Mouse (Mus musculus) midbrain, embryonic 10.5 days (tissue): ENCODE measurements at regions not wholly inside any gene's neighbourhood (a gene's known extent, or its start where the extent isn't known, plus 50 kb on each side); places are given as distances from the start of the nearest gene placed in this dataset.

Experiments
- DNase-seq: peaks from one replicate; pipeline ENCODE4 v3.0.0-alpha.2; 2017; ENCODE audit warnings: low spot score
- H3K27ac ChIP-seq: fragments of 300-500 bp; sonication (generic); replicated peaks from 2 replicates; pipeline ENCODE4 v1.5.1; 2016; ENCODE audit warnings: mild to moderate bottlenecking
- H3K27me3 ChIP-seq: fragments of 300-500 bp; sonication (generic); 2 replicates; pipeline ENCODE4 v1.6.1; 2016; ENCODE audit warnings: low read depth, mild to moderate bottlenecking; ENCODE audit not compliant: poor library complexity, severe bottlenecking
- H3K36me3 ChIP-seq: fragments of 300-500 bp; sonication (generic); 2 replicates; pipeline ENCODE4 v1.6.1; 2016; ENCODE audit warnings: mild to moderate bottlenecking, moderate library complexity
- H3K4me1 ChIP-seq: fragments of 300-500 bp; sonication (generic); 2 replicates; pipeline ENCODE4 v1.6.1; 2016
- H3K4me3 ChIP-seq: fragments of 300-500 bp; sonication (generic); 2 replicates; pipeline ENCODE4 v1.5.1; 2016; ENCODE audit warnings: mild to moderate bottlenecking, moderate library complexity
- H3K9me3 ChIP-seq: fragments of 300-500 bp; sonication (generic); replicated peaks from 2 replicates; pipeline ENCODE4 v1.6.1; 2016; ENCODE audit warnings: mild to moderate bottlenecking
- WGBS: fragments of 180-500 bp; shearing (Covaris S2); methylation state at CpG from one replicate; pipeline ENCODE4 v1.1.7; 2016; 5-methylcytosine and 5-hydroxymethylcytosine counted together

DNA sequence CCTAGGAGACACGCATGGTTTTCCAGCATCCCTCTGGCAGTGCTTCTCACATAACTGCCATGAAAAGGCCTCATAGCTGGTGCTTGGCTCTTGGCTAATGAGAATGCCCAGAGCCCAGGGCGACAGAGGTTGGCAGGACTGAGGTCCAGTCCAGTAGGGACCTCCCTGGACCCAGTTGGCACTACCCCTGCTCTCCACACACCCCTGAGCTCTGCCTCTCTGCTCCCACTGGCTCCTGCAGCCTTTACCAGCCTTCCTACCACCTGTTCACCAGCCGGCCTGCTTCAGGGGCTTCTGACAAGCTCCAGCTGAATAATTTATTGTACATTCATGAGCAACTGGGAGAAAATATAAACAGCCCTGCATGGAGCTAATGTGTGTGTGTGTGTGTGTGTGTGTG is 82.0 kb upstream of the Ppp1r26 start:
- Histone ChIP-seq H3K27ac (no peak overlapping the region), H3K4me1 (peaks cover 6% of the 10 kb centered on the region), H3K9me3 (no peaks in the 10 kb centered on the region), H3K4me3 (no peak overlapping the region), H3K36me3 (no peaks in the 10 kb centered on the region), H3K27me3 (no peaks in the 10 kb centered on the region)
- no peak for DNase-seq
- 66% methylated on average over 3 of the region's 3 CpGs for WGBS

DNA sequence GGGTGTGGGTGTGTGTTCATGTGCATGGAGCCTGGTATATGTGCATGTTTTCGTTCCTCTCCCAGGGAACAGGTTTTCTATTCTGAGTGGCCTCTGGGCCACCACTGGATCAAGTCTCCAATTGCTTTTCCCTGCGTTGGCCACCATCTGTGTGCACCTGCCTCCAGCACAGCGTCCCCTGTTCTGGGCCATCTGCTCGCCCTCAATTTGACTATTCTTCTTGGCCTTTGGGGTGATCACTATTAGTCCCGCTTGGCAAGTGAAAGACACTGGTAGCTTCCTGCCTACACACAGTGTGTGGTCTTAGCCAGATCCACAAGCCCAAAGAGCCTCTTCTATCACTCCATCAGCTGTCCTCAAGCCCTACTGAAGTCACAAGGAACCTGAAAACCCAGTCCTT is 80.8 kb upstream of the Ppp1r26 start:
- no peaks in the 10 kb centered on the region for H3K36me3 ChIP-seq
- no peak for DNase-seq
- no peaks in the 10 kb centered on the region for H3K27me3 ChIP-seq
- H3K27ac ChIP-seq = no peak overlapping the region
- WGBS = 86% methylated on average over 5 of the region's 5 CpGs
- H3K4me1 ChIP-seq = peaks cover 17% of the 10 kb centered on the region
- H3K9me3 ChIP-seq = no peaks in the 10 kb centered on the region
- H3K4me3 ChIP-seq = no peak overlapping the region

DNA sequence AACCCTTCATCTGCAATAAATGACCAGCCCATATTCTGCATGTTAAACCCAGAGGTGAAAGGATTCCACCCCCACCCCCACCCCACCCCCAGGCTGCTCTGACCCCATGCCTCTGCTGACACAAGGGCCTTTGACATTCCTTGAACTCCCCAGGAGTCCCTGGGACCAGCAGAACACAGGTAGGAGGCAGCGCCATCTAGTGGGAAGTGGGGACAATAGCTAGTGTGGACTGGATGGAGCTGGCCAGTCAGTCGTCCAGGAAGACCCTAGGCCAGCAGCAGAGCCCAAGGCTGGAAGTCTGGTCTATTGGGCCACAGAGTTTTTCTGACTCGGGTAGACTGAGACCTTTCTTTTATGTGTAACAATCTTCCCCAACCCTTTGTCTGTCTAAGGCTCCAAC is 71.8 kb upstream of the Ppp1r26 start:
- H3K4me3 ChIP-seq = no peak overlapping the region
- H3K27me3 ChIP-seq = no peaks in the 10 kb centered on the region
- DNase-seq = peak; percentile 62
- H3K27ac ChIP-seq = no peak overlapping the region
- WGBS = 22% methylated on average over 3 of the region's 3 CpGs
- no peaks in the 10 kb centered on the region for H3K9me3 ChIP-seq
- no peaks in the 10 kb centered on the region for H3K36me3 ChIP-seq
- H3K4me1 ChIP-seq = peaks cover 27% of the 10 kb centered on the region

DNA sequence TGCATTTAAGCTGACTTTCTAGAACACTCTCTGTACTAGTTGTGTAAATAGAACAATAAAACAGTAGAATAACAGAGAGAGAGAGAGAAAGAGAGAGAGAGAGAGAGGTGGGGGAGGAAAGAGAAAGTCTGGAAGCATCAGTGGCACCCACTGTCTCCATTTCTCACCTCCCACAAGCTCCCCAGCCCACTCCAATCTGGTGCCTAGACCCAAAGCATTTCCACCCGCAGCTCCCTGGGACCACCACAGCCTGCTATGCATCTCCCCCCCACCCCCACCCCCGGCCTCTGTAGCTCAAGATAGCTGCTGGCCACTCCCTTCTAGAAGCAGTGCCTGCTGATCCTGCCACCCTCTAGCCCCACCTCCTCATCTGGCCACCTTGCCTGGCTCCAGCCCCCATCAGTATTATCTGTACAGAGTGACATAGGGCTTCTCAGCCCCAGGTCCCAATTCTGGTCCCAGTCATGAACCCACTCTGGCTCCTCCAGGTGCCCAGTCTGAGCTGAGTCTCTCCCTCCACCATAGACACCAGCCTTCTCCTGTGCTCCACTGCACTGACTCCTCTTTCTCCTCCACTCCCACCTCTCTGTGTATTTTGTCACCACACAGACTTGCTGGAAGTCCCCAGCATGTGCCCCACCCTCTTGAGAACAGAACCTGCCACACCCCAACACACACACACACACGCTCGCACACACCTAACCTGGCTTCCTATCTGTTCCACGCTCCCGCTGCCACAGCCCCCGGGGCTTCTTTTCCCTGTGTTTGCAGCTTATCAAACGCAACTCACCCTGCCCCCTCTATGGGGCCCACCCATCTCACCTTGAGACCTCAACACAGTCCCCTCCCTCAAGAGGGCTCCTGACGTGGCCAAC is 68.4 kb upstream of the Ppp1r26 start:
- Histone ChIP-seq H3K27ac (peak overlapping the region; percentile 42), H3K9me3 (no peaks in the 10 kb centered on the region), H3K27me3 (no peaks in the 10 kb centered on the region), H3K4me1 (peaks cover 21% of the 10 kb centered on the region), H3K4me3 (no peak overlapping the region), H3K36me3 (no peaks in the 10 kb centered on the region)
- WGBS = 76% methylated on average over 9 of the region's 9 CpGs
- DNase-seq = no peak

DNA sequence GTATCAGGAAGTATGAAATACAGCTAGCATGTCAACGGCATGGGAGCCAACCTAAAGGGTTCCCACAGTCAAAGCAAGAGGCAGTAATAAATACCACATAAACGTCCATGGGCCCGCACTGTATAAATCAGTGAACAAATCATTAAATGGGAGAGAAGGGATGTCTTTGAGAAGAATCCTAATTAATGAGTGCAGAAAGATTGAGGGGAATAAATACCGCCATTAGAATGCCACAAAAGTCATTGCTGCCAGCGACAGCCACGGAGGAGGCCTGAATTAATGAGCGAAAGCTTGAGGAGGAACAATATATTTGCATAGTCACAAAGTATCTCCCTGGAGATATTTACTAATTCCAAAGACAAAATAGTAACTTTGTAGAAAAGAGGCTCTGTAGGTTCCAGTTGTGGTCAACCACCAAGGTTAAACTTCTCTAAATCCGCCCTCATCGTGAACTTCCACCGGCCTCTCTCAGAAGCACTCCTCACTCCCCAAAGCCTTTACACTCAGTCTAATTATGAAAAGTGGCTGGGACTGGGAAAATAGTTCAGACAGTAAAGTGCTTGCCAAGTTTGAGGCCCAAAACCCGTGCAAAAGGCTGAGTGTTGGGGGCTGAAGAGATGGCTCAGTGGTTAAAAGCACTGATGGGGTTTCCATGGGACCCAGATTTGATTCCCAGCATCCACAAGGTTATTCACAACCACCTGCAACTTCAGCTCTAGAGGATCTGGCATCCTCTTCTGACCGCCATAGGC is 64.4 kb upstream of the Ppp1r26 start:
- Histone ChIP-seq H3K9me3 (no peaks in the 10 kb centered on the region), H3K27ac (no peak overlapping the region), H3K36me3 (no peaks in the 10 kb centered on the region), H3K4me3 (no peak overlapping the region), H3K27me3 (no peaks in the 10 kb centered on the region), H3K4me1 (peaks cover 38% of the 10 kb centered on the region)
- DNase-seq = no peak
- WGBS = 91% methylated on average over 12 of the region's 12 CpGs

DNA sequence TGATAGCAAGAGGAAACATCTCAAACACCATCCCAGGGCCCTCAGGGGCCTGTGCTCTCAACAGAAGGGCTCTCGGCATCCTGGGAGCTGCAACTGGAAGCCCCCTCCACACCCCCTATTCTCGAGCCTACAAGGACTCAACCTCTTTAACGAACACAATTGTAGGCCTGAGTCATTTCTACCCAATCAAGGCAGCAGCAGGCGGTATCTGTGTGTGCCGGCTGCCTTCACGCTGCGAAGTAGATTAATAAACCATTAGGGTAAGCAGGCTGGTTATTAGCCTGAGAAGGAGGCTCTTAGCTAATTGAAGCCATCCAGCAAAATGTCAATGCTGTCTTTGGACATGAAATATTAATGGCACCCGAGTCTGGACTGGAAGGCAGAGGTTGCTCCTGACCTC is 61.7 kb upstream of the Ppp1r26 start:
- H3K4me1 ChIP-seq = peaks cover 41% of the 10 kb centered on the region
- 79% methylated on average over 8 of the region's 8 CpGs for WGBS
- DNase-seq = no peak

DNA sequence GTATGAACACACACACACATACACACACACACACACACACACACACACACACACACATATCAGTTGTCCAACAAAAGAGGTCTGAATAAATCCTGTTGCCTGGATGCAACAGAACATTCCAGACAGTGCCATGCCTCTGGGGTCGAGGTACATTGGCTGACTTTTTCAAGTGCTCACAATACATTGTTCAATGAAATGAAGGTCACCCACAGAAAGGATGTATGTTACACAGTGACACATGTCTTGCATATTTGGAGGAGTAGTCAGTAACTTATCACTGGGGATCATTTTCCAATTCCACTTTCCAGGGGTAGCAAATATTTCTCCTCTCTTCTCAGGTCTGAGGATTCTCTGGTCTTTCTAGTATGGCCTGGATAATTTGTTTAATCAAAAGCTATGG is 59.8 kb upstream of the Ppp1r26 start:
- Histone ChIP-seq H3K27me3 (no peaks in the 10 kb centered on the region), H3K4me1 (peaks cover 29% of the 10 kb centered on the region), H3K36me3 (no peaks in the 10 kb centered on the region), H3K4me3 (no peak overlapping the region), H3K27ac (peak overlapping the region; percentile 76; the same call in 1 of the 2 replicates), H3K9me3 (no peaks in the 10 kb centered on the region)
- 73% methylated on average over 1 of the region's 1 CpGs for WGBS
- DNase-seq = no peak

More for the DNA sequence above, 61.7 kb upstream of the Ppp1r26 start:
- H3K27ac ChIP-seq = no peak overlapping the region
- no peaks in the 10 kb centered on the region for H3K27me3 ChIP-seq
- no peaks in the 10 kb centered on the region for H3K9me3 ChIP-seq
- no peaks in the 10 kb centered on the region for H3K36me3 ChIP-seq
- no peak overlapping the region for H3K4me3 ChIP-seq

DNA sequence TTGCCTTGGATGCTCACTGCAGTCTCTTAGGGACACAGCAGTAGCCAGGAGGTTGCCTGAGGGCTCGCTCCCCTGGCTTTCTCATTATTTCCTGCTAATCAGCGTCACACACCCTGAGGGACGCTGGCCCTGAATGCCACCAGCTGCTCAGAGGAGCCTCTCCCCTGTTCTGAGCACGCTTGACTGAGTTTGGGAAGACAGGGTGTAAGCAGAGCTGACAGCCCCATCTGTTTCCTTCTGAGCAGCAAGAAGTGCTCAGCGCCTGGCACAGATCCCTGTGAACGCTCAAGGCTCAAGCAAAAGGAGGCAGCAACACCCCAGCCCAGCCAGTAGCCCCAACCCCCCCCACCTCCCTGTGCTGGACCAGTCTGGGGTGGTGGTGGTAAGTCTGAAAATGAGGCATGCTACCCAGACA is 59.2 kb upstream of the Ppp1r26 start:
- H3K4me3 ChIP-seq = no peak overlapping the region
- peaks cover 29% of the 10 kb centered on the region for H3K4me1 ChIP-seq
- H3K9me3 ChIP-seq = no peaks in the 10 kb centered on the region
- H3K27ac ChIP-seq = peak overlapping the region; percentile 76
- 15% methylated on average over 6 of the region's 6 CpGs for WGBS
- H3K27me3 ChIP-seq = no peaks in the 10 kb centered on the region
- no peaks in the 10 kb centered on the region for H3K36me3 ChIP-seq
- peak; percentile 52 for DNase-seq

DNA sequence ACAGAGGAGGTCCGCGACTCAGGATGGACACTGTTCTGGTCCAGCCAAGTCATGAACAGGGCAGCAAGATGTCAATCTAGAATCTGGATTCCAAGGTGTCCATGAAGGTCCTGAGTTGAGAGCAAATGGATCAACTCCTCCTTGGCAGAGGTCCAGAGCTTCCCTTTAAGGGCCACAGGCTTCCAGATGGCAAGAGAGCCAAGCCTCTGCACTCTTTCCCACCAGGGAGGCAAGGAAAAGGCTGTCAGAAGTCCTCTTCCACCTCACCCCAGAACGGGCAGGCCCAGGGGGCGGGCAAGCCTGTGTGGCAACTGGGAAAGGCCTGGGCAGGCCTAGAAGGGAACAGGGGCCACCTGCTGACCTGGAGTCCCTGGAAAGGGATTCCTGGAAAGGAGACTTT is 58.7 kb upstream of the Ppp1r26 start:
- no peaks in the 10 kb centered on the region for H3K36me3 ChIP-seq
- H3K4me3 ChIP-seq = no peak overlapping the region
- no peaks in the 10 kb centered on the region for H3K9me3 ChIP-seq
- WGBS = 70% methylated on average over 4 of the region's 4 CpGs
- H3K4me1 ChIP-seq = peaks cover 29% of the 10 kb centered on the region
- no peaks in the 10 kb centered on the region for H3K27me3 ChIP-seq
- H3K27ac ChIP-seq = peak overlapping the region; percentile 76
- no peak for DNase-seq

DNA sequence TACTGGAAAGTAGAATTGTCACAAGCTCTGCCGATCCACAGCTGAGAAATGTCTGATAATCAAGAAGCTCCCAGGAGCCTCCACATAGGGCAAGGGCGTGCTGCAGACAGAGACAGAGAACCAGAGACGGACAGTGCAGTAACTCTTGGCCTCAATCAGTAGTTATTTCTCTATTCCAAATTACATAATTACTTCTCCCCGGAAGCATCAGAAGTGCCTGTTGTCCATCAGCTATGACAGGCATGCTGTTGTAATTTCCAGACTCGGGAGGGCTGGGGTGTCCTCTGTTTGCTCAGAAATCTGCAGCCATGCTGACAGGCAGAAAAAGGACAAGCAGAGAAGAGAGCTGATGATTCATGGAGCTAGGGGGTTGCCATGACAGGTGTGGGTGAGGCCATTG is 56.9 kb upstream of the Ppp1r26 start:
- no peak for DNase-seq
- Histone ChIP-seq H3K4me3 (no peak overlapping the region), H3K9me3 (no peaks in the 10 kb centered on the region), H3K27me3 (no peaks in the 10 kb centered on the region), H3K36me3 (no peaks in the 10 kb centered on the region), H3K4me1 (peaks cover 29% of the 10 kb centered on the region), H3K27ac (no peak overlapping the region)
- 93% methylated on average over 5 of the region's 5 CpGs for WGBS

DNA sequence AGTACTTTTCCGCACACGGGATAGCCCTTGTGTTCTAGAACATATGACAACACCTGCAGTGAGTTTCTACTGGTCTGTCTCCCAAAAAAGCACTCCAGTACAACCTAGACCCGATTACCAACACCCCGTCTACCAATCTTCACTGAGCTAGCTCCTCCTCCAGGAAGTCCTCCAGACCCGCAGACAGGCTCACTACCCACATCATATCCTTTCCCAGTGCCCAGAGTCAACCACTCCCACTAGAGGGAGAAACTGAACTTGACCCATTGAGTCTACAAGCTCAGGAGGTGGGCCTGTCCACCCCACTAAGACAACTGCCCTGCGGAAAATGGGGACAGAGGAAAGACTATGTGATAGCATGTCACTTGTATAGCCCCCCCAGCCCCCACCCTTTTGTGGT is 51.2 kb upstream of the Ppp1r26 start:
- Histone ChIP-seq H3K4me3 (no peak overlapping the region), H3K27me3 (no peaks in the 10 kb centered on the region), H3K27ac (no peak overlapping the region), H3K9me3 (no peaks in the 10 kb centered on the region), H3K36me3 (no peaks in the 10 kb centered on the region), H3K4me1 (no peaks in the 10 kb centered on the region)
- no peak for DNase-seq
- WGBS = 87% methylated on average over 6 of the region's 6 CpGs
